Mouse (Mus musculus): ENCODE results near the gene Rchy1.

GRCm38 (mm10) chr5:91961370-91961769, 1.5 kb downstream of the Rchy1 start:
- TF ChIP-seq CTCF (IDR thresholded peaks at IDR 0.05; ENCODE audit: low read depth, low read length) (no peak), POLR2A (IDR thresholded peaks at IDR 0.05; ENCODE audit: extremely low read depth, insufficient read depth, low read length) (no peak)
